Mouse (Mus musculus): ENCODE measurements around the gene Atf7. TPM values are rescaled to one million over a fixed set of nuclear protein-coding genes. Genes with fewer than 3 reads are reported as not detected.
"Not testable (repeated sequence)": the region's sequence is repeated elsewhere in the genome, so short reads cannot be mapped to it uniquely, and the experiment has no call there.

Atf7 gene
- 22.2 and 27.0 TPM in 2 replicates for polyA plus RNA-seq (2016; fragmentation: Nextera tagmentation; extraction: Ambion mirVana)

GRCm38 (mm10) chr15:102624970-102625686 is at the start of gene Atf7, which contains the start of gene Gm28047:
Gene Atf7, minus strand, starts transcription at chr15:102625464.
Gene Gm28047, minus strand, starts transcription at chr15:102625067.
- under 1% methylated on average over 50 of the region's 51 CpGs for WGBS
- Histone ChIP-seq H3K27me3 (ENCODE audit: low read depth, poor library complexity, severe bottlenecking) (no peaks in the 10 kb centered on the region), H3K9me3 (replicated peaks) (no peaks in the 10 kb centered on the region), H3K36me3 (peaks cover 3% of the 10 kb centered on the region; the same call in 1 of the 2 replicates), H3K4me1 (peaks cover 16% of the 10 kb centered on the region), H3K27ac (peak within 1 kb of the TSS; percentile 98), H3K4me3 (peak within 1 kb of the TSS; percentile 71)
- peak; percentile 98 for DNase-seq (ENCODE audit: low spot score)

- Histone ChIP-seq H3K9me3 (replicated peaks) (no peaks in the 10 kb centered on the region), H3K4me1 (peaks cover 49% of the 10 kb centered on the region), H3K27ac (peak overlapping the region; percentile 100), H3K4me3 (peak overlapping the region; percentile 87), H3K36me3 (peaks cover 10% of the 10 kb centered on the region), H3K27me3 (ENCODE audit: low read depth, poor library complexity, severe bottlenecking) (no peaks in the 10 kb centered on the region)
- WGBS, result under 1% methylated on average over 10 of the region's 10 CpGs
- DNase-seq (ENCODE audit: low spot score), result peak; percentile 64
Measured at GRCm38 (mm10) chr15:102673548-102673947, 48.3 kb upstream of the Atf7 start.

- DNase-seq (ENCODE audit: low spot score), result peak; percentile 72
Measured at GRCm38 (mm10) chr15:102672215-102673071, 47.2 kb upstream of the Atf7 start, which contains the start of gene Atp5g2. Gene Atp5g2, minus strand, starts transcription at chr15:102672352.

DNA sequence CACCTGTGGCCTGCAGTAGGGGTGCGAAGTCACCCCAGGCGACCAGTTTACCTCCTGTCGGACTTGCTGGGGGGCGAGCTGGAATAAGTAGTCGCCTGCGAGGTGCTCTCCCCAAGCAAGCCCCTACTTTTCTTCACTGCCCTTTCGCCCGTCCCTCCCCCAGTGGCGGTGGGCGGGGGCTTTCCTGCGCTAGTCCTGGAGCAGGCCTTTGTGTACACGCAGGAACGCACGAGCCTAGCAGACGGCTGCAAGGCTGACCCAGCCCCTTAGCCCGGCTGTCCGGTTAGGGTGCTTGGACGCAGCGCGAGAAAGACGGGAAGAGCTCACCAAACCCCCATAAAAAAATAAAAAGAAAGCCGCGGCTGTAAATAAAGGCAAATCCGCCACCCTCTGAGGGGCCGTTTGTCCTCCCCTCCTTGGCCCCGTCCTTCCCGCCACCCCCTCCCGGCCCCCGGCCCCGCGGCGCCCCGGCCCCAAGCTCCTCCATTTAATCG is 46.5 kb upstream of the Atf7 start:
- peak; percentile 91 for DNase-seq (ENCODE audit: low spot score)
- peak overlapping the region; percentile 100 for H3K27ac ChIP-seq
- peaks cover 49% of the 10 kb centered on the region for H3K4me1 ChIP-seq
- under 1% methylated on average over 33 of the region's 34 CpGs for WGBS
- H3K9me3 ChIP-seq (replicated peaks), result no peaks in the 10 kb centered on the region
- peak overlapping the region; percentile 87 for H3K4me3 ChIP-seq
- H3K36me3 ChIP-seq, result peaks cover 26% of the 10 kb centered on the region
- H3K27me3 ChIP-seq (ENCODE audit: low read depth, poor library complexity, severe bottlenecking), result no peaks in the 10 kb centered on the region

More at GRCm38 (mm10) chr15:102672215-102673071, 47.2 kb upstream of the Atf7 start, which contains the start of gene Atp5g2:
- Histone ChIP-seq H3K9me3 (replicated peaks) (no peaks in the 10 kb centered on the region), H3K4me1 (peaks cover 49% of the 10 kb centered on the region), H3K4me3 (peak within 1 kb of the TSS; percentile 87), H3K27ac (peak within 1 kb of the TSS; percentile 100), H3K36me3 (peaks cover 19% of the 10 kb centered on the region), H3K27me3 (ENCODE audit: low read depth, poor library complexity, severe bottlenecking) (no peaks in the 10 kb centered on the region)
- 2% methylated on average over 37 of the region's 37 CpGs for WGBS

DNA sequence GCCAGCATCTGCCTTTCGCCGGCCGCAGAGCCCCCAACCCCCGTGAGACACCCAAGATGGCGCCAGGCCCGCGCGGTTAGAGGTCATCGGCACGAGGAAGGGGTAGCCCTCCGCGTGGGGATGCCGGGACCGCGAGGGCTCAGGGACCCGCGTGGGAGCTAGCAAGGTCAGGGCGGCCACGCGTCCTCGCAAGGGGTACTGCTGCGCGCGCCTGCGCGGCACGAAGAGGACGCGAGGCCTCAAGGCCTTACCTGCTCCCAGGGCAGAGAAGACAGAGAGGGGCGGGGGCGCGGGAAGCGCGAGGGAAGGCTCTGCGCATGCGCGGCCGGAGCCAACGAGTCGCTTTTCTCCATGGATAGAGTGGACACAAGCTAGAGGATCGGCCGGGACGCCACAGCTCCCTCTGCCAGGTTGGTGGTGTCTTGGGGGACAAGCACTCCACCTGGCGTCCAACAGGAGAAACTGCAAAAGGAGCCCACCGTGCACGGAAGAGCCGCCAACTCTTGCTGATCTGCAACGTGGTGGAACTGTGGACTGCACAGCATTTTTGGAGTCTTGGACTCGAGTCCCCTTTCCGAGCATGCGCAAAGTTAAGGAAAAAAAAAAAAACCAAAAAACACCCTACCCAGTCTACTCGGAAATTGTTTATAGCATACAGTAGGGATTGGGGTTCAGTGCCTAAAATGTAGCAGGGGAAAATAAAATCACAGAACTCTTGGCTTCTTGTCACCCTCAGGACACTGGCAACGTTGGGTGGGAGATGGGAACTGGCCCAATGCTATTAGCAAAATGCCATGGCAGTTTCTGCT is 45.7 kb upstream of the Atf7 start:
- Histone ChIP-seq H3K27me3 (ENCODE audit: low read depth, poor library complexity, severe bottlenecking) (no peaks in the 10 kb centered on the region), H3K27ac (peak overlapping the region; percentile 100), H3K4me1 (peaks cover 49% of the 10 kb centered on the region), H3K9me3 (replicated peaks) (no peaks in the 10 kb centered on the region), H3K36me3 (peaks cover 34% of the 10 kb centered on the region), H3K4me3 (peak overlapping the region; percentile 87)
- under 1% methylated on average over 53 of the region's 53 CpGs for WGBS
- peak; percentile 100 for DNase-seq (ENCODE audit: low spot score)

- DNase-seq (ENCODE audit: low spot score), result no peak
- WGBS, result 19% methylated on average over 6 of the region's 6 CpGs
- peaks cover 49% of the 10 kb centered on the region for H3K4me1 ChIP-seq
- peak overlapping the region; percentile 87 for H3K4me3 ChIP-seq
- peak overlapping the region; percentile 100 for H3K27ac ChIP-seq
- H3K9me3 ChIP-seq (replicated peaks), result no peaks in the 10 kb centered on the region
- H3K36me3 ChIP-seq, result peaks cover 41% of the 10 kb centered on the region
- no peaks in the 10 kb centered on the region for H3K27me3 ChIP-seq (ENCODE audit: low read depth, poor library complexity, severe bottlenecking)
Measured at GRCm38 (mm10) chr15:102670281-102670680, 45.0 kb upstream of the Atf7 start.

GRCm38 (mm10) chr15:102669571-102669970 is 44.3 kb upstream of the Atf7 start:
- H3K9me3 ChIP-seq (replicated peaks), result no peaks in the 10 kb centered on the region
- peaks cover 49% of the 10 kb centered on the region for H3K4me1 ChIP-seq
- no peak for DNase-seq (ENCODE audit: low spot score)
- peak overlapping the region; percentile 32; the same call in 1 of the 2 replicates for H3K27ac ChIP-seq
- peaks cover 48% of the 10 kb centered on the region for H3K36me3 ChIP-seq
- no peaks in the 10 kb centered on the region for H3K27me3 ChIP-seq (ENCODE audit: low read depth, poor library complexity, severe bottlenecking)
- H3K4me3 ChIP-seq, result peak overlapping the region; percentile 87; the same call in 1 of the 2 replicates
- WGBS, result 89% methylated on average over 8 of the region's 8 CpGs

DNA sequence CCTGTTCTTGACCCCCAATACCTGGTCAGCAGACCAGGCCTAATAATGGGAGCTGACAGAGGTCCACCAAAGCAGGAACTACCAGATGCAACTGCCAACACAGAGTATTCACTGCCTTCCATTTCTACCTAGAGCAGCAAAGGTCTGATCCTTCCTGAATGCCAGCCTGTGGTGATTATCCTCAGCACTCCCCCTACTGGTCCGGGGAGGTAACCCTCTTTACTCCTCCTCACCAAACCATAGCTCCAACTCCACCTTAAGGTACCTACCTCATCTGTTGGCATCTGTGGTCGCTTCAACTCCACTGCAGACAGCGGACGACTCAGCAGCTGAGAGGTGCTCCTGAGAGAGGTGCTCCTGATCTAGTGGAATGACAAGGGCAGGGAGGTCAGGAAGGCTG is 40.2 kb upstream of the Atf7 start:
- H3K27me3 ChIP-seq (ENCODE audit: low read depth, poor library complexity, severe bottlenecking), result no peaks in the 10 kb centered on the region
- H3K9me3 ChIP-seq (replicated peaks), result no peaks in the 10 kb centered on the region
- H3K36me3 ChIP-seq, result peaks cover 88% of the 10 kb centered on the region
- H3K4me1 ChIP-seq, result peaks cover 12% of the 10 kb centered on the region
- no peak overlapping the region for H3K27ac ChIP-seq
- WGBS, result 55% methylated on average over 4 of the region's 4 CpGs
- H3K4me3 ChIP-seq, result no peak overlapping the region
- DNase-seq (ENCODE audit: low spot score), result peak; percentile 53

GRCm38 (mm10) chr15:102663825-102664224 is 38.6 kb upstream of the Atf7 start:
- WGBS, result 89% methylated on average over 8 of the region's 8 CpGs
- peaks cover 88% of the 10 kb centered on the region for H3K36me3 ChIP-seq
- DNase-seq (ENCODE audit: low spot score), result no peak
- no peaks in the 10 kb centered on the region for H3K27me3 ChIP-seq (ENCODE audit: low read depth, poor library complexity, severe bottlenecking)
- no peaks in the 10 kb centered on the region for H3K4me1 ChIP-seq
- H3K4me3 ChIP-seq, result no peak overlapping the region
- no peak overlapping the region for H3K27ac ChIP-seq
- H3K9me3 ChIP-seq (replicated peaks), result no peaks in the 10 kb centered on the region

DNA sequence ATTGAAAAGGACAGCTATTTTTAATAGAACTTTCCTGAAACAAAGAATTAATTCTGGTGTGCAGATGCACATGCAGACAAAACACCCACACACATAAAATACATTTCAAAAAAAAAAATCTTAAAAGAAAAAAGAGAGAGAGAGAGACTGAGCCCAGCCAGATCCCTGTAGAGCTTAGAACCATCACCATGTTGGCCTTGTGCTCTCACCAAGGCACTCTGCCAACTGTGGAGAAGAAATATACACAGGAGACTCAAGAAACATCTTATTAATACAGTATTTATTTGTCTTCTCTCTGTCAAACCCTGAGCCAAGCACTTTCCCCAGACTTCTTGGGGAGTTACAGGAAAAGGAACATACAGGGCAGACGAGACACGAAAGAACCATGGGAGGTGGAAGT is 37.3 kb upstream of the Atf7 start:
- not testable (repeated sequence) for H3K4me3 ChIP-seq; H3K9me3 ChIP-seq (replicated peaks); H3K4me1 ChIP-seq; H3K27ac ChIP-seq; DNase-seq (ENCODE audit: low spot score); H3K27me3 ChIP-seq (ENCODE audit: low read depth, poor library complexity, severe bottlenecking)
- H3K36me3 ChIP-seq, result peaks cover 77% of the 10 kb centered on the region
- whole genome bisulfite sequencing, result 100% methylated on average over 2 of the region's 2 CpGs

DNA sequence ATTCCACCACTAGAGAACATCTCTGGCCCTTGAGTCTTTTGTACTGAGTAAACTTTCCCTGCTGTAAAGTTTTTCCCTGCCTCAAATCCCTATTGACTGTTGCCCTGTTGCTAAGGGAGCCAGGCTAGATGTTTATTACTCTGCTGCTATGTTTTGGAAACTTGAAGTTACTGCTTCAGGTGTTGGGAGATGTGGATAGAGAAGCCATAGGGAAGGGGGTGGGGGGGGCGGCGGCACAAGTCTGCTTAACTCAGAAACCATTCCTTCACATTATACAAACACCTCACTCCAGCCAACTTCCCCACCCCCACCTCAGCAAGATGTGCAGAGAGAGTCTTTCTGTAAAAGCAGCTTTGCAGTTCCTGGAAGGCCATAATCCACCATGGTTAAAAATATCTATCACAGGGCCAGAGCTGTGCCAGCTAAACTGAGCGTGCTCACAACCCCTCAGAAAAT is 32.7 kb upstream of the Atf7 start:
- DNase-seq (ENCODE audit: low spot score), result no peak
- Histone ChIP-seq H3K9me3 (replicated peaks) (no peaks in the 10 kb centered on the region), H3K4me1 (no peaks in the 10 kb centered on the region), H3K4me3 (no peak overlapping the region), H3K27me3 (ENCODE audit: low read depth, poor library complexity, severe bottlenecking) (no peaks in the 10 kb centered on the region), H3K36me3 (peaks cover 31% of the 10 kb centered on the region), H3K27ac (no peak overlapping the region; the same call in 1 of the 2 replicates)
- WGBS, result 60% methylated on average over 3 of the region's 3 CpGs

DNA sequence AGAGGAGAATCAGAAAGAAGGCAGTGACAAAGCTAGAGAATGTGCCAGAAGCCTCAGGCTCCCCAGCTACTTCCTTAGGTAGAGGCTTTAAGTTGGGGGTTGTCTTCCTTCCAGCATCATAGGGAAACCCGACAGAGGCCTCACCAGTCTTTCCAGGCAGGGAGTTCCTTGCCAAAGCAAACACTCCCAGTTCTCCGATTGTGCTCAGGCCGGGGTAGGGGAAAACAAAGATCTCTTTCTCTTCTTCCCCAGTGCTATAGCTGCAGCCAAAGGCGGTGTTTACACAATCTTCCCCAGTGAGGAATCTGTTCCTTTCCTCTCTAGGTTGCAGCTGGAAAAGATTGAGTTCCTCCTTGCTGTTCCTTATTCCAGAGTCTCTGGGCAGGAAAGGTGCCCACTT is 31.4 kb upstream of the Atf7 start:
- Histone ChIP-seq H3K9me3 (replicated peaks) (no peaks in the 10 kb centered on the region), H3K27ac (peak overlapping the region; percentile 54; the same call in 1 of the 2 replicates), H3K27me3 (ENCODE audit: low read depth, poor library complexity, severe bottlenecking) (no peaks in the 10 kb centered on the region), H3K36me3 (peaks cover 19% of the 10 kb centered on the region), H3K4me1 (no peaks in the 10 kb centered on the region), H3K4me3 (no peak overlapping the region)
- DNase-seq (ENCODE audit: low spot score), result no peak
- WGBS, result 59% methylated on average over 4 of the region's 4 CpGs
